7 mouse cellular contexts compared by ENCODE assay signal in genomic region chr14:46604886-46605531, GRCm38 (mm10).
DNase-seq lines count a peak whose midpoint lies in the region; ATAC-seq and TF ChIP-seq lines count a peak whose summit lies in the region.

No protein-coding gene starts in this region.

- no peak overlapping the region for H3K27ac ChIP-seq in liver, adult 2 months (replicated peaks; ENCODE audit: insufficient read depth, low read depth, low read length)
- no peak overlapping the region for H3K27ac ChIP-seq in forebrain, embryonic 11.5 days (ENCODE audit: low read depth, low read length)
- H3K27ac ChIP-seq in limb, embryonic 12.5 days = peak overlapping the region; percentile 74

- no peaks in the 10 kb centered on the region for H3K27me3 ChIP-seq in liver, adult 2 months (ENCODE audit: control insufficient read depth, insufficient read depth, low read length)
- H3K27me3 ChIP-seq in forebrain, embryonic 11.5 days (ENCODE audit: control insufficient read depth, insufficient read depth, low read length) = peaks cover 4% of the 10 kb centered on the region; the same call in 1 of the 2 replicates
- H3K27me3 ChIP-seq in limb, embryonic 12.5 days = peaks cover 10% of the 10 kb centered on the region; the same call in 1 of the 2 replicates

- H3K4me3 ChIP-seq in liver, adult 2 months (ENCODE audit: insufficient read depth, low read depth, low read length) = no peak overlapping the region
- H3K4me3 ChIP-seq in forebrain, embryonic 11.5 days (ENCODE audit: low read depth, low read length) = no peak overlapping the region
- H3K4me3 ChIP-seq in limb, embryonic 12.5 days (replicated peaks) = peak overlapping the region; percentile 14

- no peak for TF ChIP-seq CTCF in liver, adult 2 months (IDR thresholded peaks at IDR 0.05; ENCODE audit: low read depth, low read length)

- no peak for TF ChIP-seq POLR2A in liver, adult 2 months (IDR thresholded peaks at IDR 0.05; ENCODE audit: extremely low read depth, insufficient read depth, low read length)

- no peaks in the 10 kb centered on the region for H3K36me3 ChIP-seq in liver, adult 2 months (ENCODE audit: control insufficient read depth, insufficient read depth, low read length)
- no peaks in the 10 kb centered on the region for H3K36me3 ChIP-seq in forebrain, embryonic 11.5 days (ENCODE audit: control insufficient read depth, insufficient read depth, low read length)
- H3K36me3 ChIP-seq in limb, embryonic 12.5 days = no peaks in the 10 kb centered on the region

- H3K9me3 ChIP-seq in forebrain, embryonic 11.5 days (ENCODE audit: control insufficient read depth, low read length) = no peaks in the 10 kb centered on the region
- 0 out of 2 replicates have a peak, but pooled peaks cover 5% of the 10 kb centered on the region for H3K9me3 ChIP-seq in limb, embryonic 12.5 days

- peak overlapping the region; percentile 22; the same call in 1 of the 2 replicates for H3K4me2 ChIP-seq in forebrain, embryonic 11.5 days (ENCODE audit: low read depth, low read length, severe bottlenecking)
- peak overlapping the region; percentile 53 for H3K4me2 ChIP-seq in limb, embryonic 12.5 days

- 26% methylated on average over 16 of the region's 16 CpGs for WGBS in liver, adult 2 months
- 15% methylated on average over 16 of the region's 16 CpGs for WGBS in forebrain, embryonic 11.5 days
- 5% methylated on average over 16 of the region's 16 CpGs for WGBS in limb, embryonic 12.5 days

- H3K79me2 ChIP-seq in liver, adult 2 months (ENCODE audit: control insufficient read depth, insufficient read depth, low read length) = no peaks in the 10 kb centered on the region

- 0 out of 2 replicates have a peak overlapping the region, but pooled peaks have one; percentile 11 for H3K9ac ChIP-seq in liver, adult 2 months (ENCODE audit: low read depth, low read length)
- H3K9ac ChIP-seq in forebrain, embryonic 11.5 days (ENCODE audit: low read length) = no peak overlapping the region
- H3K9ac ChIP-seq in limb, embryonic 12.5 days (replicated peaks) = 0 out of 2 replicates have a peak overlapping the region, but pooled peaks have one; percentile 12

- peak; percentile 66 for DNase-seq in liver, adult 2 months (ENCODE audit: extremely low read depth, low read depth, low spot score)
- no peak for DNase-seq in liver
- peak; percentile 62 for DNase-seq in forebrain, embryonic 11.5 days (ENCODE audit: low spot score)
- DNase-seq in retina, postnatal 1 day = peak; percentile 55
- DNase-seq in layer of hippocampus, adult 18-20 months (ENCODE audit: low spot score in 2 of 2) = no peak
- no peak for DNase-seq in right cerebral cortex, postnatal 25 days

- peak; percentile 60; the same call in 1 of the 2 replicates for ATAC-seq in forebrain, embryonic 11.5 days (replicated peaks; ENCODE audit: low FRiP score)
- ATAC-seq in limb, embryonic 12.5 days (ENCODE audit: insufficient number of reproducible peaks, insufficient read depth, low FRiP score, low TSS enrichment, low read depth) = peak; percentile 79

- H3K4me1 ChIP-seq in liver, adult 2 months (ENCODE audit: control insufficient read depth, insufficient read depth, low read length) = peaks cover 7% of the 10 kb centered on the region; the same call in 1 of the 2 replicates
- H3K4me1 ChIP-seq in forebrain, embryonic 11.5 days (replicated peaks; ENCODE audit: control insufficient read depth, insufficient read depth, low read length) = peaks cover 3% of the 10 kb centered on the region; the same call in 1 of the 2 replicates
- peaks cover 41% of the 10 kb centered on the region for H3K4me1 ChIP-seq in limb, embryonic 12.5 days (replicated peaks)

Comparison
In these comparisons a context has a peak if more than half of its experiments do, and no peak if none do; other contexts are left out.
1. DNase-seq: peak in liver, adult 2 months (single experiment), forebrain, embryonic 11.5 days (single experiment) and retina, postnatal 1 day (single experiment); none in liver (single experiment), layer of hippocampus, adult 18-20 months (0 of 2) and right cerebral cortex, postnatal 25 days (single experiment).